Comparison of ENCODE assay signal across 10 mouse cellular contexts in the genomic region with DNA sequence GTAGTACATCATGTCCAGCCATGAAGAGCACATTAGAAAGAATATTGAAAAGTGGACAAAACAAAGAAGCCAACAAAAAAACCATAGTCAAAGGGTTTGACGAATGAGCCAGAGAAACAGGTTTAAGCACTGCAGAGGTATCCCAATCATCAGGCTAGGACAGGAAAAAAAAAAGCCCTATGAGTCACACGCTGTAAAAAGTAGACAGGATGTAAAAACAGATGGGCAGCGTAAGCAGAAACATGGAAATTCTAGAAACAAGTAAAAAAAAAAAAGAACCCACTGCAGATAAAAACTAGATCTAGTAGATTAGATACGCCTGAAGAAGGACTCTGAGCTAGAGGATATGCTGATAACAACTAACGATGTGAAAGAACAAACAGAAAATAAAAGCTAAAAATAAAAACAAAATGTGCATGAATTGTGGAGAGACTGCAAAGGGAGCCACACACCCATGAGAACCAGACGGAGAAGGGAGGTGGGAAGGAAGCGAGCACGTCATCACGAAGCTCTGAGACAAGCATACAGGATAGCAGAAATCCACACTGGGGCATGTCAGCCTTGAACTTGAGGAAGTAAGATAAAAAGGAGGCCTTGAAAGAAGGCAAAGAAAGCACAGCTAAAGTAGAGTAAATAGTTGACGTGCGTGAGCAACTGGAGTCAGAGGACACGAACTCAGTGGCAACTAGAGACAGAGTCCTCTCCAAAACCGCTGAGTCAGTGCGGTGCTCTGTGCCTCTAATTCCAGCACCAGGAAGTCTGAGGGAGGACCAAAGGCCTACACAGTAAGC.
DNase-seq lines count a peak whose midpoint lies in the region; ATAC-seq lines count a peak whose summit lies in the region.
"Had no signal": no experiment of that assay in that cellular context is flagged by ENCODE, and none has a peak within 500 bp of the region (broad histone marks: within the 10 kb centered on the region; RNA-seq: fewer than 3 reads in every experiment).

No protein-coding gene starts in this region.

- no peaks in the 10 kb centered on the region for H3K36me3 ChIP-seq in liver, embryonic 13.5 days
- no peaks in the 10 kb centered on the region for H3K36me3 ChIP-seq in hindbrain, embryonic 10.5 days
- H3K36me3 ChIP-seq: forebrain, embryonic 15.5 days had no signal

- 32% methylated on average over 14 of the region's 14 CpGs for WGBS in liver, embryonic 13.5 days (ENCODE audit: insufficient replicate concordance)
- WGBS in hindbrain, embryonic 10.5 days = 83% methylated on average over 14 of the region's 14 CpGs

- no peaks in the 10 kb centered on the region for H3K9me3 ChIP-seq in liver, embryonic 13.5 days (replicated peaks)
- H3K9me3 ChIP-seq in hindbrain, embryonic 10.5 days = no peaks in the 10 kb centered on the region
- H3K9me3 ChIP-seq: forebrain, embryonic 15.5 days had no signal

- intact Hi-C loops in left cerebral cortex, postnatal 4 days (cut with DNase I) = no loop called here

- no peak overlapping the region for H3K27ac ChIP-seq in liver, embryonic 13.5 days
- H3K27ac ChIP-seq in hindbrain, embryonic 10.5 days = no peak overlapping the region
- H3K27ac ChIP-seq: forebrain, embryonic 15.5 days had no signal

- H3K27me3 ChIP-seq in liver, embryonic 13.5 days = no peaks in the 10 kb centered on the region
- no peaks in the 10 kb centered on the region for H3K27me3 ChIP-seq in hindbrain, embryonic 10.5 days (ENCODE audit: insufficient read depth, poor library complexity, severe bottlenecking)
- H3K27me3 ChIP-seq: forebrain, embryonic 15.5 days had no signal

- ATAC-seq in common myeloid progenitor, adult 5-6 weeks (replicated peaks; ENCODE audit: low read depth, poor library complexity, severe bottlenecking) = peak; percentile 75
- ATAC-seq in liver, embryonic 13.5 days (ENCODE audit: low read depth) = peak; percentile 66
- ATAC-seq: forebrain, embryonic 15.5 days had no signal

- no peak overlapping the region for H3K4me3 ChIP-seq in liver, embryonic 13.5 days (replicated peaks)
- no peak overlapping the region for H3K4me3 ChIP-seq in hindbrain, embryonic 10.5 days
- H3K4me3 ChIP-seq: forebrain, embryonic 15.5 days had no signal

- H3K4me1 ChIP-seq in liver, embryonic 13.5 days (replicated peaks) = no peaks in the 10 kb centered on the region
- H3K4me1 ChIP-seq in hindbrain, embryonic 10.5 days (replicated peaks) = no peaks in the 10 kb centered on the region
- H3K4me1 ChIP-seq: forebrain, embryonic 15.5 days had no signal

- peak; percentile 3 to 13 for DNase-seq in left cerebral cortex, adult 18-20 months (ENCODE audit: low spot score in 2 of 2)
- DNase-seq in left cerebral cortex, postnatal 4 days = no peak
- DNase-seq in ZHBTc4 (ENCODE audit: low read depth, low spot score) = peak; percentile 26
- no peak for DNase-seq in liver, embryonic 13.5 days
- DNase-seq in thymus, postnatal 0 days (ENCODE audit: low spot score) = no peak
- DNase-seq in hindbrain, embryonic 10.5 days (ENCODE audit: low spot score) = no peak
- no peak for DNase-seq in thymus, postnatal 25 days
- DNase-seq: layer of hippocampus, postnatal 36 days had no signal

- no peak overlapping the region for H3K4me2 ChIP-seq in liver, embryonic 13.5 days
- H3K4me2 ChIP-seq: forebrain, embryonic 15.5 days had no signal

- H3K9ac ChIP-seq in liver, embryonic 13.5 days = no peak overlapping the region
- H3K9ac ChIP-seq: forebrain, embryonic 15.5 days had no signal

Comparison
In these comparisons a context has a peak if more than half of its experiments do, and no peak if none do; other contexts are left out.
1. DNase-seq: peak in left cerebral cortex, adult 18-20 months (2 of 2) and ZHBTc4 (single experiment); none in left cerebral cortex, postnatal 4 days (single experiment), liver, embryonic 13.5 days (single experiment), thymus, postnatal 0 days (single experiment), hindbrain, embryonic 10.5 days (single experiment) and thymus, postnatal 25 days (single experiment).